Mouse (Mus musculus) hindbrain, embryonic 12.5 days (tissue): ENCODE data around the gene Mturn. TPM values are rescaled to one million over a fixed set of nuclear protein-coding genes. Genes with fewer than 3 reads are reported as not detected.

Experiments used
- ATAC-seq: fragments of 200-750 bp; cut with Nextera tagmentation; 2 replicates; pipeline ENCODE4 v1.8.0; 2017; ENCODE audit warnings: moderate TSS enrichment; ENCODE audit not compliant: low FRiP score
- H3K27ac ChIP-seq: fragments of 300-500 bp; sonication (generic); 2 replicates; pipeline ENCODE4 v1.5.1; 2016; ENCODE audit warnings: mild to moderate bottlenecking
- H3K27me3 ChIP-seq: fragments of 300-500 bp; sonication (generic); 2 replicates; pipeline ENCODE4 v1.6.1; 2016; ENCODE audit warnings: mild to moderate bottlenecking
- H3K36me3 ChIP-seq: fragments of 300-500 bp; sonication (generic); 2 replicates; pipeline ENCODE4 v1.6.1; 2016; ENCODE audit warnings: mild to moderate bottlenecking
- H3K4me1 ChIP-seq: fragments of 300-500 bp; sonication (generic); 2 replicates; pipeline ENCODE4 v1.6.1; 2016
- H3K4me2 ChIP-seq: fragments of 300-500 bp; sonication (generic); replicated peaks from 2 replicates; pipeline ENCODE4 v1.6.1; 2016; ENCODE audit warnings: mild to moderate bottlenecking
- H3K4me3 ChIP-seq: fragments of 300-500 bp; sonication (generic); 2 replicates; pipeline ENCODE4 v1.5.1; 2016; ENCODE audit warnings: mild to moderate bottlenecking
- H3K9ac ChIP-seq: fragments of 300-500 bp; sonication (generic); 2 replicates; pipeline ENCODE4 v1.6.1; 2016; ENCODE audit warnings: mild to moderate bottlenecking, moderate library complexity
- H3K9me3 ChIP-seq: fragments of 300-500 bp; sonication (generic); replicated peaks from 2 replicates; pipeline ENCODE4 v1.6.1; 2016; ENCODE audit warnings: mild to moderate bottlenecking
- WGBS: fragments of 180-500 bp; shearing (Covaris S2); methylation state at CpG from one replicate; pipeline ENCODE4 v1.1.7; 2016; 5-methylcytosine and 5-hydroxymethylcytosine counted together
- polyA plus RNA-seq: library from polyadenylated mRNA; unstranded; fragments of >200 nt; fragmentation: Nextera tagmentation; extraction: Ambion mirVana; gene quantifications from 2 replicates; pipeline ENCODE4 v1.2.1, GENCODE M21; 2016

Mturn gene
- polyA plus RNA-seq, 1 experiment from 2014 or later: 54.5 TPM

- WGBS: 67% methylated on average over 3 of the region's 3 CpGs
- Histone ChIP-seq H3K4me3 (no peak overlapping the region), H3K27me3 (no peaks in the 10 kb centered on the region), H3K9ac (no peak overlapping the region), H3K36me3 (no peaks in the 10 kb centered on the region), H3K27ac (no peak overlapping the region), H3K4me2 (no peak overlapping the region), H3K9me3 (no peaks in the 10 kb centered on the region), H3K4me1 (no peaks in the 10 kb centered on the region)
- no peak for ATAC-seq
Observed at GRCm38 (mm10) chr6:54752076-54752475, 70.7 kb downstream of the Mturn start.

Other genes with a start within 250 kb of the Mturn start
- gene Scrn1, start 115.1 kb upstream of the Mturn start, polyA plus RNA-seq: 79.3 and 89.4 TPM in 2 replicates
- gene Plekha8, start 86.5 kb upstream of the Mturn start, polyA plus RNA-seq: 17.7 and 19.4 TPM in 2 replicates
- gene Fkbp14, start 84.3 kb upstream of the Mturn start, polyA plus RNA-seq: 21.0 and 26.4 TPM in 2 replicates
- gene Znrf2, start 135.3 kb downstream of the Mturn start, polyA plus RNA-seq: 3.9 and 4.1 TPM in 2 replicates